ENCODE assay signal across 8 mouse cellular contexts in the genomic region with DNA sequence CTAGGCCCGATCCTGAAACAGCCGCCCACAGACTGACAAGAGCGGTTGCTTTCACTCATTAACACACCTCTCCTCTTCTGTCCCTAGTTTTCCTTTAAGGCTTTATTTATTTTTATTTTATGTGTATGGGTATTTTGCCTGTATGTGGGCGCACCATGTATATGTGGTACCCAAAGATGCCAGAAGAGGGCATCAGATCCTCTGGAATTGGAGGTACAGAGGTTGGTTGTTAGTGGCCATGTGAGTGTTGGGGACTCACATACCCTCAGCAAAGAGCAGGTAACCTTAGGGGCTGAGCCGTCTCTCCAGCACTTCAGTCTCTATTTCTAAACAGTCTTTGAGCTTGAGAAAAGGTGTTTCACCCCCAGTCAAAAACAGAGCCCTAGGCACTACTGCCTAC. TPM values are rescaled to one million over a fixed set of nuclear protein-coding genes. Genes with fewer than 3 reads are reported as not detected.
DNase-seq lines count a peak whose midpoint lies in the region; ATAC-seq and TF ChIP-seq lines count a peak whose summit lies in the region.

No protein-coding gene starts in this region.

- peak; percentile 14 for TF ChIP-seq CTCF in ES-Bruce4 (IDR thresholded peaks at IDR 0.05; ENCODE audit: low read depth, low read length)

- peak; percentile 57 for DNase-seq in adrenal gland, postnatal 14 days
- DNase-seq in adrenal gland, adult 8-10 months = no peak
- peak; percentile 70 for DNase-seq in layer of hippocampus, adult 11-12 months (ENCODE audit: low spot score)
- DNase-seq in layer of hippocampus, adult 9-10 months (ENCODE audit: low spot score) = no peak
- DNase-seq in kidney, postnatal 25 days = peak; percentile 43 to 73
- DNase-seq in gastrocnemius, postnatal 10 days = no peak

- H3K4me1 ChIP-seq in ES-Bruce4 (ENCODE audit: control insufficient read depth, insufficient read depth, low read length) = no peaks in the 10 kb centered on the region

- no peak for ATAC-seq in inflammation-experienced regulatory T-cells, adult 6 months

- H3K27me3 ChIP-seq in ES-Bruce4 (ENCODE audit: control insufficient read depth, insufficient read depth, low read length, poor library complexity, severe bottlenecking) = no peaks in the 10 kb centered on the region

- H3K9me3 ChIP-seq in ES-Bruce4 (replicated peaks; ENCODE audit: control insufficient read depth, insufficient read depth, low read length, poor library complexity, severe bottlenecking) = no peaks in the 10 kb centered on the region

- TF ChIP-seq POLR2A in ES-Bruce4 (IDR thresholded peaks at IDR 0.05; ENCODE audit: insufficient read depth, low read length) = no peak

- peaks cover 13% of the 10 kb centered on the region for H3K36me3 ChIP-seq in ES-Bruce4 (ENCODE audit: control insufficient read depth, insufficient read depth, low read length, poor library complexity, severe bottlenecking)

- TF ChIP-seq EP300 in ES-Bruce4 (IDR thresholded peaks at IDR 0.05; ENCODE audit: insufficient read depth, low read depth, low read length) = no peak

- H3K4me3 ChIP-seq in ES-Bruce4 (ENCODE audit: low read depth, low read length) = no peak overlapping the region

- H3K9ac ChIP-seq in ES-Bruce4 (ENCODE audit: low read depth, poor library complexity, severe bottlenecking) = no peak overlapping the region

- no peak overlapping the region for H3K27ac ChIP-seq in ES-Bruce4 (ENCODE audit: insufficient read depth, low read length)

RNA-seq across cellular contexts. Expression of a gene that starts 2.3 kb away (rescaled TPM):
- total RNA-seq in adrenal gland, postnatal 14 days (2021) = 30.1 and 34.1 TPM in 2 replicates
- total RNA-seq in adrenal gland, adult 8-10 months (2022) = 10 to 100 TPM; 35.0 to 44.4 (median 41.8) TPM
- 23.5 and 23.8 TPM in 2 replicates for polyA plus RNA-seq in ES-Bruce4 (2011; ENCODE audit: insufficient read depth, insufficient read length, low read depth, missing spikeins)
- 10 to 100 TPM; 31.5 to 41.4 TPM for total RNA-seq in gastrocnemius, postnatal 10 days (2021)
- 10 to 100 TPM; 51.3 to 65.6 (median 54.5) TPM for polyA plus RNA-seq in inflammation-experienced regulatory T-cells, adult 6 months (2017; shearing (Covaris generic))

RNA-seq across cellular contexts. Expression of a gene that starts 7.4 kb away (rescaled TPM):
- 106 and 110 TPM in 2 replicates for total RNA-seq in adrenal gland, postnatal 14 days (2021)
- total RNA-seq in adrenal gland, adult 8-10 months (2022) = 100 to 1,000 TPM; 113 to 133 (median 119) TPM
- 65.1 and 67.6 TPM in 2 replicates for polyA plus RNA-seq in ES-Bruce4 (2011; ENCODE audit: insufficient read depth, insufficient read length, low read depth, missing spikeins)
- 10 to 100 TPM; 44.3 to 57.6 TPM for total RNA-seq in gastrocnemius, postnatal 10 days (2021)
- 100 to 1,000 TPM in 1 of 3 experiments, 10 to 100 TPM in 2; 88.8 to 122 (median 95.5) TPM for polyA plus RNA-seq in inflammation-experienced regulatory T-cells, adult 6 months (2017; shearing (Covaris generic))

RNA-seq across cellular contexts. Expression of a gene that starts 15.3 kb away (rescaled TPM):
- not detected in 2 replicates for total RNA-seq in adrenal gland, postnatal 14 days (2021)
- not detected for total RNA-seq in adrenal gland, adult 8-10 months (2022)
- 0.64 and 0.69 TPM in 2 replicates for polyA plus RNA-seq in ES-Bruce4 (2011; ENCODE audit: insufficient read depth, insufficient read length, low read depth, missing spikeins)
- not detected for total RNA-seq in gastrocnemius, postnatal 10 days (2021)
- polyA plus RNA-seq in inflammation-experienced regulatory T-cells, adult 6 months (2017; shearing (Covaris generic)) = not detected

RNA-seq across cellular contexts. Expression of a gene that starts 15.8 kb away (rescaled TPM):
- total RNA-seq in adrenal gland, postnatal 14 days (2021) = 56.9 and 60.2 TPM in 2 replicates
- total RNA-seq in adrenal gland, adult 8-10 months (2022) = 100 to 1,000 TPM in 2 of 4 experiments, 10 to 100 TPM in 2; 81.8 to 130 (median 112) TPM
- 4.5 and 4.7 TPM in 2 replicates for polyA plus RNA-seq in ES-Bruce4 (2011; ENCODE audit: insufficient read depth, insufficient read length, low read depth, missing spikeins)
- total RNA-seq in gastrocnemius, postnatal 10 days (2021) = 10 to 100 TPM; 74.3 to 75.3 TPM
- polyA plus RNA-seq in inflammation-experienced regulatory T-cells, adult 6 months (2017; shearing (Covaris generic)) = 10 to 100 TPM in 1 of 3 experiments, 1 to 10 TPM in 2; 4.0 to 13.8 (median 7.7) TPM

RNA-seq across cellular contexts. Expression of a gene that starts 18.7 kb away (rescaled TPM):
- 61.2 and 63.2 TPM in 2 replicates for total RNA-seq in adrenal gland, postnatal 14 days (2021)
- total RNA-seq in adrenal gland, adult 8-10 months (2022) = 10 to 100 TPM; 41.4 to 50.9 (median 48.4) TPM
- polyA plus RNA-seq in ES-Bruce4 (2011; ENCODE audit: insufficient read depth, insufficient read length, low read depth, missing spikeins) = 23.9 and 27.1 TPM in 2 replicates
- total RNA-seq in gastrocnemius, postnatal 10 days (2021) = 10 to 100 TPM; 20.1 to 28.2 TPM
- not detected for polyA plus RNA-seq in inflammation-experienced regulatory T-cells, adult 6 months (2017; shearing (Covaris generic))

Comparison
In these comparisons a context has a peak if more than half of its experiments do, and no peak if none do; other contexts are left out.
1. DNase-seq: peak in adrenal gland, postnatal 14 days (single experiment), layer of hippocampus, adult 11-12 months (single experiment) and kidney, postnatal 25 days (2 of 2); none in adrenal gland, adult 8-10 months (single experiment), layer of hippocampus, adult 9-10 months (single experiment) and gastrocnemius, postnatal 10 days (single experiment).